Mouse (Mus musculus) erythroblast, embryonic 14.5 days (primary cell): ENCODE measurements at regions not wholly inside any gene's neighbourhood (a gene's known extent, or its start where the extent isn't known, plus 50 kb on each side); places are given as distances from the start of the nearest gene placed in this dataset.

Experiments used
- GATA1 ChIP-seq: IDR thresholded peaks from 2 replicates; pipeline ENCODE4 v1.6.1; 2012; ENCODE audit warnings: low read length, inconsistent platforms, mixed read lengths
- TAL1 ChIP-seq: IDR thresholded peaks from 3 replicates; pipeline ENCODE4 v1.6.1; 2012; ENCODE audit warnings: low read length, inconsistent platforms, mixed read lengths

DNA sequence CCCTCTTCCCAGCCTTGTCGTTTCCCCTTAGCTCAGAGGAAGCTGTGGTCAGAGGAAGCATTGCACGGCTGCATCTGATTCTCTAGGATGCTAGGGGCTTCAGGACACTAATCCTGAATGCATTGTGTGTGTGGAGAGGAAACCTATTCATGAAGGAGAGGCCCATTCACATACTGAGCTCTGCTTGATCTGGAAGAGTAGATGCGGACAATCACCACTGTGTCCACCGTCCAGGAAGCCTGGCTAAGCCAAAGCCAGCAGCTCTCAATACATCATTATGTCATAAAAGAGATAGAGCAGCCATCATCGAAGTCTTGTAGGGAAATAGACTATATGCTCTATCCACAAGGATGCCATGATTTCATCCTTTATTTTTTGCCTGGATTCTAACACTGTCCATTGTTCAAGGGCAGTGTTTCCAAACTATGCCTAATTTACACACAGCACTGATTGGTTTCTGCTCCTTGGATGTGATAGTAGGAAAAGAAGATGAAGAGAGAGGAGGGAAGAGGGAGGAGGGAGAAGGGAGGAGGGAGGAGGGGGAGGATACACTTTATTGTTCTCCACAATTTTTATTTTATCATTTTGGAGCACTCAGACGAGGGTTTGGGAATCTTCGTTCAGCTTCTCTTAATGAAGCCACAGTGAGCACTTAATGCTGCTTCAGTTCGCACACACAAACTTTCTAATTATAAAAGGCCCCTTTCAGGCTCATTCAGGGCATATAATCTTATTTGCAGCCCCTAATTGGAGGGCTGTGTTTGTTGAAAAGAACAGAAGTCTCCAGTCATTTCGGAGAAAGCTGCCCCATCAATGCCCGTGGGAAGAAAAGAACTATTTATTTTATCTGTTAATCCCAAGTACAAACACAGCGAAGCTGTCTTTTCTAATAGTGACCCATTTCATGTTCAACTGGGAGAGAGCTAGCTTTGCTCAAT is 195.0 kb downstream of the Pdgfra start:
- TF ChIP-seq GATA1 (no peak), TAL1 (no peak)
